Mouse (Mus musculus) retina, postnatal 1 day (tissue): ENCODE measurements around the gene Trabd2b.

Experiments
- DNase-seq: peaks from one replicate; pipeline ENCODE4 v3.0.0-alpha.2; 2012

Gene Trabd2b

DNA sequence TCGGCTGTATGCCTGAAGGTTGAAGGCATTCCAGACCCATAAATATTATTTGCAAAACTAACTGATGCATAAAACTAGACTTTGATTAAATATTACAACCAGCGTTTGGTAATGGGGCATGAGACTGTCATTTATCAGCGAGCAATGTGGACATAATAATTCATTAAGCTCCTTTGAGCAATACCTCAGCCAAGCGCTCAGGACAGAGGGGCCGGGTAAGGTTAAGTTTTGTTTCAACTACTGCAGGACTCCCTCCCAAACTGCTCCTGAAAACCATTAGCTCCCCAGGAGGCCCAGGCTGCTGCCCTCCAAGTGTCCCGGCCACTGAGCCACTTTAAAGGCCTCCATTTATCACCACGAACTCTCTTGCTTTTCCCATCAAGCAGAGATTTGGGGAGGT is 93.8 kb downstream of the Trabd2b start:
- no peak for DNase-seq

DNA sequence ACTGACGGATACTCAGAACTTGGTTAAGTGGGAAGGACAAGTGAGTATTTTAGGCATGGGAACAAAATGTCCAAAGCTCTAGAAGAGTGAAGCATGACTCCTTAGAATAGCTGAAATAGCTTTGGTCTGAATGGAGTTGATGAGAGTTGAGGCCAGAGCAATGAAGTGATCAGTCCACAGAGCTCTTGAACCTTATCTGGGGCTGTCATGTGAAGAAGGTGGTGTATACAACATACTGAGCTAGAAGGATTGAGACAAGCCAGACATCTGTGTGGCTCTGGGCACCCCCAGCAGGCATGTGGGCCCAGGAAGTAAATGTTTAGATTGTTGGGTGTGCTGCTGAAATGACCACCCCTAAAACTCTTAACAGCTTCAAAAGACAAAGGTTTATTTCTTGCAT is 94.5 kb downstream of the Trabd2b start:
- DNase-seq = no peak

DNA sequence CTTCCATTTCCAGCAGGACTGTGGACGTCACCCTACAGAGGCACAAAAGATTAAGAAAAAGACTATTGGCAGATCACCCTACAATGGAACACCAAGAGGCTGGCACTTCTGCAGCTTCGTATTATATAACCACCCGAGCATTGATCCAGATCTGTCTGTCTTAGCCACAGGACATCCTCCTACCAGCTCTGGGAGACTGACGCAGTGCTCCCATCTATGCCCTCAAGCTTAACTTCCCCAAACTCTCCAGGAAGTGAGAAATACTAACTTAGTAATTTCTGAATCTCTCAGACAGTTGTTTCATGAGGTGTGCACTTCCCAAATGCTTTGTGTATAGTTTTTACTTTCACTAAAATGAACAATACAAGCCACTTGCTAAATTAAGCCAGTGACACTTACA is 95.1 kb downstream of the Trabd2b start:
- DNase-seq = no peak

DNA sequence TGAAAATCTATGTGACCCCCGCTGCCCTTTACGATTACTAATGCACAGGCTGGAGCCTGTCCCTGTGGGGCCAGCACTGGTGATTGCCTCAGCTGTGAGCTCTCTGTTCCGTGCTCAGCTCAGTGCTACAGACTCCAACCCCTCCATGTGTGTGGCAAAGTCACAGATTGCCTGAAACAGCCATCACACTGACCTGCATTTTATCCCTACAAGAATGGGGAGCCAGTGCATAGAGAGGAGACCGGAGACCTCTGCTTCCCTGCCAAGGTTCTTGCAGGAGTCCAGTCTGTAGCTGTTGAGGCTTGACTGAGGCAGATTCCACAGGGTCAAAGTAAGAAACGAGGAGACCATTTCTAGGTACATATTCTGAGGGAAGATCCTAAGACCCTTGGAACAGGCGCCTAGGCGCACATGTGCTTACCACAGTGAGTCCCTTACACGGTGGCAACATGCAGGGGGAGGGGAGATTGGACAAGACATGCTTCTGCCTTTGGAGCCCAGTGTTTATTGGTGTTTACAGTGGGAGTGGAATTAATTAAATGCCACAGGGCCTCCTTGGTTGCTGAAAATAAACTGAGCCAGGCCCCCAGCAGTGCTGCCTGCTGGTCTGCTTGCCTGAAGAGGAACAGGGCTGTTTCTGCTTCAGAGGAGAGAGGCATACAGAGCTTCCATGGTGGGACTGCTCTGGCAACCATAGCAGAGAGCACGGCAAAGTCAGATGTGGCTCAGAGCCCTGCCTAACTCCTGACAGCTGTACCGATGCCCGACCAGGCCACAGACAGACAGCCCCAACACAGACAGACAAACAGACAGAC is 97.9 kb downstream of the Trabd2b start:
- no peak for DNase-seq

DNA sequence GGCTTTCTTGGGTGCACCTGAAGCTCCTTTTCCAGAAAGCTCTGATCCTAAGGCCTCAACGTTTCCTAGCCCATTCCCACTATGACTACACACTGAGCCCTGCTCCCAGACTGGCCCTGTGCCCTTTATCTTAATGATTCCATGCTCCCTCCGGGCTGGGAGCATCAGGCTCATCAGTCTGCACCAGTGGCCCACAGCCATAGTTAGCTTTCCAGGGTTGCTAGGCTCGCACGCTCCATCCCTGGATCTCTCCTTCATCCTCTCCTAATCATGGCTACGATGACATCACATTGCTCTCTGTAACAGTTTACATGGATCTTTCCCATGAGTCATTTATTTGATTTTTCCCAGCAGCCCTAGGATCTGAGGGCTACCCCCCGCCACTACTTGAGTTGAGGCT is 103.1 kb downstream of the Trabd2b start:
- DNase-seq = no peak

DNA sequence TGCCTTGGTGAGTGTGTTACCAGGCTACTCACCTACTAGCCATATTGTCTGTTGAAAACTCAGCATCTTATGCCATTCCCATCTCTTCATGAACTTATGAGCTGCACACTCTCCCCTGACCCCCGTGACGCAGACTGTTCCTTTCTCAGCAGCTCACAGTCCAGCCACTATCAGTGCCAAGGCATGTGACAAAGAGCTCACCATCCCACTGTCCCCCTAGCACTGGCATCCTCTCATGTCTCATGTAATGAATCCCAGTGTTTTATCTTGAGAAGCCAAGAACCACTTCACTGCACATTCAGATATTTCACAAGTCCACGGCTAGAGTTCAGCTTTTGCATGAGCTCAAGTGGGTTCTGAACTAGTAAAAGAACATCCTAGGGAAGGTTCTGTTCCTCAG is 105.1 kb downstream of the Trabd2b start:
- DNase-seq = no peak

DNA sequence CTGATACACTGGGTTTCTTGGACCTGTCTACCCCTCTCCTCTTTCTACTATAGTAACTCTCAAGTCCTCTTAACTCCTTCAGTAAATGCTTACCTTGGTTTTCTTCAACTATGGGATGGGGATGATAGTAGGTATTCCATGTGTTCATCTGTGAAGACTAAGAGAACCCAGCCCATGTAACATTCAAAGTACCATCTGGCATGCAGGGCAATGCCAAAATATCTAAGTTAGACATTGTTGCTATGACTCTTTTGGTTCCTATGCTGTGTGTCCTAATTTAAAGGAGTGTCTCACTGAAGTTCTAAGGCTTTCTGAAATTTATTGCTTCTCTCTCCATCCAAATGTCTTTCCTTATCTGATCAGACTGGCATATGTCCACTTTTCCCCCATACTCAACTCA is 106.6 kb downstream of the Trabd2b start:
- no peak for DNase-seq

DNA sequence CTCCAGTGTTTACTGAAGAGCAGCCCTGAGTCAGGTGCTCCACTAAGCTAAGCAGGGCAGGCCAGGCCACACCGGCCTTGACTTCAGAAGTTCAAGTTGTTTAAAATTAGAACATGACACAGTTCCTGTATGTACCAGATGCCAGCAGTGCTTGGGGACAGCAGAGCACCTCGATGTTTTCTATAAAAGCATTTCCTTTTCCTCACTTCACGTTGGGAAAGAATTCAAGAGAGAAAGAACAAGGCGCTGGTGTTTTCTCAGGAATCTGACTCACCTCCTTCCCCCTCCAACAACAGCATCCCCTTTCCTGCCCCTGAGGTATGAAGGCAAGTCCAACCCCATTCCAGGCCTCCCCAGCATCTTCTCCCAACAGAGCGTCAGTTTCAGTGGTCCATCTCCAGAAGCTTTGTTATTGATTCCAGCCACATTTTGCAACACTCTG is 108.8 kb downstream of the Trabd2b start:
- no peak for DNase-seq

DNA sequence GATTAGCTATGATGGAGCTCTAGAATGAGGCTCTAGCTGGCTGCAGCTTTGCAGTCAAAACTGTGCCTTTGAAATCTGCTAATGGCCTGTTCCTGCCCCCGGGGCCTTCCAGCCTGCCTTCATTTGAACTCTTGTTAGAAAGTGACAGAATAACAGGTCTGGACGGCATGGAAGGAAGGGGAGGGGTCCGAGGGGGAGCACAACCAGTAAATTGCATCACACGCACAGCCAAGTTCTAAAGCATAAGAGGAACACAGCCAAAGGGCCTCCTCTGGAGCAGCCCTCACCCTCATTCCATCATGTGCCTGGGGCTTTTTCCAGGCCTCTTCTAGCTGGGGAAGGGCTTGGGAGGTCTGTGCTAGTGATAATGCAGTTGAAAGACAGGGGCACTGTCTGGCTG is 110.1 kb downstream of the Trabd2b start:
- peak; percentile 36 for DNase-seq

DNA sequence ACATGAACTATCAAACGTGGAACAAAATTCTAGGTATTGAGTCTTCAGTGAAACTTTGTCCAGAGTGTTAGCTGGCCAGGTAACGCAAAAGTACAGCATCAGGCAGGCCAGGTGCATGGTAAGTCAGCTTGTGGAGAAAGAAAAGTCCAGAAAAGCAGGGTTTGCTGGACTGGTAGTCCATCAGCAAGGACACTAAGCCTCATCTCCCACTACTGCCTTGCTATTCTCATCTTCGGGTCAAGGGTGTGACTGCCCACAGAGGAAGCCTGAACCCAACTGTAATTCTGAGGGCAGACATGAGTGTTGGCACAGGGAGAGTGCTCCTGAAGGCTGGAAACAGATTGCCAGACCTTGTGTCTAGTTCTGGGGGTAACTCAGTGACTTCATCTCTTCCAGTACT is 111.5 kb downstream of the Trabd2b start:
- DNase-seq = no peak

DNA sequence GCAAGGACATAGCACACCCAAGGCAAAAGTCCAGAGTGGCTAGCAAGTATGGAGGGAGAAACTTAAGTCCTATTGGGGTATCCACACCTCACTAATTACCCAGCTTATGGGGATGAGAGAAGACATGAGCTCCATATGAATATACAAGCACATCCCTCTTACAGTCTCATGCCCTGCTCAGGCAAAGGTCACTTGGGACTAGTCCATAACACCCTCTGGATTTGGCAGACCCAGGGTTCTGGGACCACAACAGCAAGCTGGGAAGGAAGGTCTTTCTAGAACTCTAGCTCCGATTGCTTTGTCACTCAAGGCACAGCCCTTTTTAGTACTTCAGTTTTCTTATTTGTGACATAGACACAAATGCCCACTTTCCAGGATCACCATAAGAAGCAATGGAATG is 112.0 kb downstream of the Trabd2b start:
- DNase-seq = no peak

DNA sequence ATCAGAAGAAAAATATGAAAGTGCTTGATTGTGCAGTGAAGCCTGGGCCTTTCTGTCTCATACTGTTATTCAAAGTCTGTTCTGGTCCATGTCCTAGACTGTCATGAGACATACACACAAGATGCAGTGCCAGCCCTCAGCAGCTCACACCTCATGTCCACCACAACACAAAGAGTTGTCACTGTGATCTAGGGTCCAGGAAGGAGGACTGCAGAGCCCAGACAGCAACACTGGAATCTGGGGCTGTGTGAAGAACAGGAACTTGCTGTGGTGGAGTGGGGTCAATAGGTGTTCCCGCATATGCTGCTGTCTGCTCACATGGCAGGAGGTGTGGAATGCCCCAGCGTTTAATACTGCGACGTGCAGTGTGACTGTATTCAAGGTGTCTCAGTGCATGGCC is 112.8 kb downstream of the Trabd2b start:
- DNase-seq = no peak

DNA sequence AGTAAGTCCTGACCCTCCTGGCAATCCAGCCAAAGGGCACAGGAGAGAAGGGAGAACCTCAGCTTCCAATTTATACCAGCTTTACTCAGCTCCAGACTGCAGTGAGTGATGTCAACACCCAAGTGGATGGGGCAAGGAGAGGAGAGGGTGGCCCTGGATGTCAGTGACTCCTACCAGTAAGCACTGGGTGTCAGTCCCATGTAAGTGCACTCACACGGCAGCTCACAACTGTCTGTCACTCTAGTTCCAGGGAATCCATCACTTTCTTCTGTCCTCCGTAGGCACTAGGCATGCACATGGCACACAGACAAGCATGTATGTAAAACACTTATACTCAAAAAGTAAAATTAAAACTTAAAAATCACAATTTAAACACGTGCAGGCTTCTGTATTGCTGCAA is 113.4 kb downstream of the Trabd2b start:
- DNase-seq = no peak

DNA sequence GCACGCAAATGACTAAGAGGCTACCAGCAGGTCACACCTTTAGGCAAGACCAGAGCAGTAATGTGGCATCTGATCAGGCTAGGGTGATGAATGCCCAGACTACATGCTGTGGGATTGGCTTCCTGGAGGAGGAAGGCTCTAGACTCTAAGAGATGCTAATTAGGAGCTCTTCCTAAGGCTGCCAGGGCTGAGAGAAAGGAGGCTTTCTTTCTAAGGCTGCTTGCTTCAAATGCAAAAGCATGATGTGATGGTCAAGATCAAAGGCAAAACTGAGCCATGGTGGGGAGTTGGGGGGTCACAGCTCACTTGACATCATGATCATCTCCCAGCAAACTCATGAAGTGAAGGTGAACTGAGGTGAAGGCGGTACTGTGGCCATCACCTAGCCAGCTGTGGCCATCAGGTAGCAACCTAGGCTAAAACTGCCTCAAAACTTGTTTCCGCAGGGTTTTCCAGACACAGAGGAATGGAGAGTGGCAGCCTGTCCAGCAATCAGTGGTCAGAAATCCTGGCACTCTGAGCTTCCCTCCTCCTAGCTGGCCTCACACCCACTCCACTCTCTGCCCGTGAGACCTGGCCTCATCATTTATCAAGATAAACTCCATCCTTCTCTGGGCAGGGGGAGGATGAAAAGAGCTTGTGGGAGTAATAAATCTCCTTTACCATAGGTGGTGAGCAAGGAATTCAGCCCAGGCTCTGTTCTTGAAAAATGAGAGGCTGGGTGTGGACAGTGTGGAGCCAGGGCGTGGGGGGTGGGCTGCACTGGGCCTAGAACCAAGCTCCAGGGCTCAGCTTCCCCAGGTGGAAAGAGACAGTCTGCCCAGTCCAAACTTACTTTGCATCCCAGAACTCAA is 117.0 kb downstream of the Trabd2b start:
- DNase-seq = no peak

DNA sequence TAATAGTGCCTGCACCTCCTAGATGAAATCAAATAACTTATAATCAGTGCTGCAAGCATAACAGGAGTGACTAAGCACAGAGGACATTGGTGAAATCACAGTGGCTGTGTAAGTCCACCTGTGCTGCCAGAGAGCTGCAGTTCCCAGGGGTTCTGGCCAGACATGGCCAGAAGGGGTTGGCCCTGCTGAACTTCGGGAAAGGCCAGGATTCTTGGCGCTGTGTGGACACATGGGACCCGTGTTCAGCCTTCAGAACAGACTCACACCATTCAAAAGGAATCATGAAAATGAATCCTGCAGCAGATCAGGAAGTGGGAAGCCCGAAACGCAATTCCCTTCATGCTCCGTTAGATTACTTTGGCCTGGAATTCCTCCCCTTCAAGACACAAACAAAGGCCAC is 125.1 kb downstream of the Trabd2b start:
- DNase-seq = no peak

DNA sequence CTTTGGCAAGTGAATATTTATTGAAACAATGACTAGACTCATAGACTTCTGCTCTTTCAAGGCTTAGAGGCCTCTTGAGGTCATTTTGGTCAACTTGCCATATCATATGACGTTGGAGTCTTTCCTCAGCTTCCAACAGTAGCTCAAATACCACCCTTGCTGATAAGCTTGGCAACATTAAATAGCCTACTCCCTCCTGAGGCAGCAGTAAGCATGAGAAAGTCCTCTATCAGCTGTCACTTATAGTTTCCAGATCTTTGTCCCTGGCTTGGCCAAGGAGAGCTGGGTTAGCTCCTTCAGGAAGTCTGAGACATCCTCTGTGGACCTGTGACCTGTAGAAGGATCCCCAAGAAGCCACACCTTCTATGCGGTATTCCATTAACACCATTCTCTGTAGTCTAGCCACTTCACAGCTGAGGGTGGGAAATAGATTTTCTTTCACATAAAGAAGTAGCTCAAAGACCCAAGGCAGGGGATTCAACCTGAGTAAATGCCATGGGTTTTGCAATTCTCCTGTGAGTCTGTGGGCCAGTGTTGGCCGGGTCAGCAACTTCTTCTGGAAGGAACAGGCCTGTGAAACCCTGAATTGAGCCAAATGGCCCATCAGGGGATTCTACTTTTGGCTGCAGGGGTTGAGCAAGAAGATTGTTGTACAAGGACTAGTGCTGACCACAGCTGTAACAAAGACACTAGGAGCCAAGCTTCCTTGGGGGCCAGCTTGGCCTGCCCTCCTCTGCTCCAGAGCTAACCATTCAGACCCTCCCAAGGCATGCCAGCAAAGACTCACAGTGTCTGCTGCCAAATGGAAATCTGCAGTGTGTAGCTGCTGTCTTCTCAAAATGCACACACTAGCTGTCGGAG is 127.6 kb downstream of the Trabd2b start:
- no peak for DNase-seq

DNA sequence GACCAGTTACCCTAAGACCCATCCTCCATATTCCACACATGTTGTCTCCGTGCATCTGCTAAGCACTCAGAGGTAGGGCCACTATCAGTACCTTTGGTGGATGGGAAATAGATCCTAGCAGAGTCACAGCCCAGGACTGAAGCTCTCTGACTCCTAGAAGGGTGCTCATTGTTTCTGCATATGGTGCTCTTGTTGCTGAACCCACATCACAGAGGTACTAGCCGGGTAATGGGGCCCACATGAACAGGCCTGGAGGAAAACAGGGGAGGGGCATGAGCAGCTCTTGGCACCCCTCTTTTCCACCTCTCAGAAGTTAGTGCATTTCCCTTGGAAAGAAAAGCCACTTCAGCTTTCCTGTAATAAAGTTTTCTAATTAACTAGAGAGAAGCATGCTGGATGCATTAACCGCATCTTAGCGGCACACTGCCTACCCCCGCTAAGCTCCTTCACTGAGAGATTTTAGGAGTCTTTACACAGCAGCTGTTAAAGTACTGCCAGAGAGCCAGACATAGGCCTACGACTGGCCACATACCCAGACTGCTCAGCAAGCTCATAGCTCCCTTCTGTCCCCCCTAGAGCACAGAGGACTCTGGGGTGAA is 131.0 kb downstream of the Trabd2b start:
- DNase-seq = no peak

DNA sequence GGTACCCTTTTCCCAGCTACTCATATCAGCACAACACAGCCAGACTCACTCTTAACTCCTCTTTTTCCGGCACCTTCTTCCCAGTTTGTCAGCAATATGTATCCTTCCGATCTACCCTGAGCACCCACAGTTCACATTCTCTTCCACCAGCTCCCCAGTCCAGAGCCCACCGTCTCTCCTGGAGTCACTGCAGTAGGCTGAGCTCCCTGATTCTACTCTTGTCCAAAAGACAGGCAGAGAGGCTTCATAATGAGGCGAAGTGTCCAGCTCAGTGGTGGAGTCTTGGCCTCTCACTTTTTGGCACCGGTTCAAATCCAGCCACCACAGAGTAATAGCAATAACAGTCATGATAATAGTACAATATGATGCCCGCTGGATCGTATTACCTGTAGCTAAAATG is 133.5 kb downstream of the Trabd2b start:
- DNase-seq = no peak

DNA sequence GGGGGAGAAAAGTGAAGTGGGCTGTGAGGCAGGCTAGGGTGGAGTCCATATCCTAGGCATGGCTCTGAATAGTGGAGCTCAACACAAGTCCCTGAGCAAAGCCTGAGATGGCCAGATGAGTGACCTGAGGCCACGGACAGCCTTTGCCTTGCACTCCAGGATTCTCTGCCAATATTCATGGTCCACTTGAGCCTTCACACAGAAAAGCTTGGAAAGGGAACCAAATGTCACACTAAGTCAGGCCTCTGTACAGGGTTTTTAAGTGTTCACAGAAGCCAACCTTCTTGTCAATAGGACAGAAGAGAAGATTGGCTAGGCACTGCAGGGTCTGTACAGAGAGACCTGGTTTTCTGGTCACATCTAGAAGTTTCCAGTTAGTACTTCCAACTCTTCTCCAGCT is 134.7 kb downstream of the Trabd2b start:
- DNase-seq = no peak

DNA sequence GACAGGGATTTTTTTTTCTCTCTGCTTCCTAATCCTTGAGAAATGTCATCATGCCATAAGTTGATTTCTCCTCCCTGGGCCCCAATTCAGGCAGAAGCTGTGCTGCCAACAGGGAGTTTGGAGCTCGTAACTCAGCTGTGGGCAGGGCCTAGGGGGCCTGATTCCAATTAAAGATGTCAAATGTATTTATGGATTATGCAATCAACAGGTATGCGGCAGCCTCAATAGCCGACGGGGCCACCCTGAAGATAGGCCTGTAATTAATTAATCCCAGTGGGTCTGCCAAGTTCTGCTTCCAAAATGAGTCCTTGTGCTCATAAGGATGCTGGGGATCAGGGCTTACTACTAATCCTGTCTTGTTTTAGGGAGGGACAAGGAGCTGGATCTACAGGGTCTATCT is 135.6 kb downstream of the Trabd2b start:
- peak; percentile 27 for DNase-seq

DNA sequence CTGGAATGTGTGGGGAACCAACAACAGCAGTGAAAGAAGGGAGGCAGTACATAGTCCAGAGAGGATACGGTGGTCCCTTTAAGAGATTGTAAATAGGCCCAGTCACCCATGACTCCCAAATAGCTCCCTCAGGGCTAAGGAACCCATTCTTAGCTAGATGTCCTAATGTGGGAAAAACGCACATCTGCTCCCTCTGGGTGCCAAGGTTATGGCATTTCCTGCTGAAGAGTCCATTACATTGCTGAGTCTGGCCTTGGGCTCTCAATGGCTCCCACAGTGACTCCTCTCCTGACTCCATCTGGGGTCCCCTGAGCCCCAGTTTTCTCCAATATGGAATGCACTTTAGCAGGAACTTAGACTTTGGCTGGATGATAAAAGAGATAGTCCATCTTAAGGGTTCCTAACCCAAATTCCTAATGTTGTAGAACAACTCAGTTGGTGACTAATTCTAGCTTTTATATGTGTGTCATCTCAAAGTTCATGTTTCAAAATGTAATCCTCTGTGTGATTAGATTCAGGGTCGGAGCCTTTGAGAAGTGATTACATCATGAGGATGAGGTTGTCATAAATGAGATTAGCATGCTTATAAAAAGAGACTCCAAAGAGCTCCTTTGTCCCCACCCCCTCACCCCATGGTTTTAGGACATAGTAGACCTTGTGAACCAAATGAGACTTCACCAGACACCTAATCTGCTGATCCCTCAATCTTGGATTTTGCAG is 139.1 kb downstream of the Trabd2b start:
- peak; percentile 32 for DNase-seq
